Mouse (Mus musculus) CH12.LX (cell line): Measurements from ENCODE around the gene Lztr1. TPM values are rescaled to one million over a fixed set of nuclear protein-coding genes. Genes with fewer than 3 reads are reported as not detected.
"Not testable (repeated sequence)": the region's sequence is repeated elsewhere in the genome, so short reads cannot be mapped to it uniquely, and the experiment has no call there.

ENCODE experiments used
- DNase-seq: peaks from one replicate; pipeline ENCODE4 v3.0.0-alpha.2; 2013; ENCODE audit errors: extremely low read depth
- H3K27ac ChIP-seq: 2 replicates; pipeline ENCODE4 v1.5.1; 2012; ENCODE audit warnings: low read depth, mild to moderate bottlenecking, control low read depth, moderate library complexity; ENCODE audit not compliant: insufficient read depth
- H3K27me3 ChIP-seq: replicated peaks from 2 replicates; pipeline ENCODE3; 2012; ENCODE audit warnings: inconsistent platforms
- H3K36me3 ChIP-seq, 2 experiments: replicated peaks in 1 of 2; 2 replicates each; pipeline versions ENCODE3 to v1.6.1; 2012; ENCODE audit warnings: inconsistent platforms in 1 of 2, low read length in 1 of 2, mild to moderate bottlenecking in 1 of 2, mixed read lengths in 1 of 2, moderate library complexity in 1 of 2; ENCODE audit not compliant: control insufficient read depth in 1 of 2, insufficient read depth in 1 of 2
- H3K4me1 ChIP-seq, 2 experiments: 2 replicates each; pipeline ENCODE4 v1.6.1; 2012; ENCODE audit warnings: inconsistent platforms in 1 of 2, moderate library complexity in 1 of 2; ENCODE audit not compliant: insufficient read depth in 2 of 2, control insufficient read depth in 1 of 2
- H3K4me2 ChIP-seq: 2 replicates; pipeline ENCODE4 v1.6.1; 2012; ENCODE audit warnings: low read depth, mild to moderate bottlenecking, control low read depth; ENCODE audit not compliant: poor library complexity, insufficient read depth, severe bottlenecking
- H3K4me3 ChIP-seq, 3 experiments: fragments of 150-350 bp in 1 of 3; sonication (generic) in 1 of 3; replicated peaks in 1 of 3; 2 replicates each; pipeline versions ENCODE3 to v1.5.1; 2011 to 2012; ENCODE audit warnings: low read depth in 2 of 3, low read length in 2 of 3, mild to moderate bottlenecking in 2 of 3, moderate library complexity in 2 of 3, control low read depth in 1 of 3, improper control_type of control experiment in 1 of 3, inconsistent platforms in 1 of 3, mixed read lengths in 1 of 3; ENCODE audit not compliant: poor library complexity in 1 of 3
- H3K79me2 ChIP-seq: replicated peaks from 2 replicates; pipeline ENCODE4 v1.6.1; 2012; ENCODE audit warnings: mild to moderate bottlenecking, moderate library complexity; ENCODE audit not compliant: control insufficient read depth, poor library complexity, insufficient read depth, severe bottlenecking; ENCODE audit errors: extremely low read depth
- H3K9ac ChIP-seq: 2 replicates; pipeline ENCODE4 v1.6.1; 2012; ENCODE audit warnings: low read depth, mild to moderate bottlenecking, control low read depth, moderate library complexity; ENCODE audit not compliant: insufficient read depth
- H3K9me3 ChIP-seq: replicated peaks from 2 replicates; pipeline ENCODE3; 2012; ENCODE audit warnings: low read length, inconsistent platforms, mixed read lengths
- BHLHE40 ChIP-seq: IDR thresholded peaks from 2 replicates; pipeline ENCODE4 v1.6.1; 2011; ENCODE audit warnings: mild to moderate bottlenecking, low read depth, low read length, improper control_type of control experiment
- CHD1 ChIP-seq: IDR thresholded peaks from 2 replicates; pipeline ENCODE4 v1.6.1; 2012; ENCODE audit warnings: low read depth, low read length, improper control_type of control experiment, inconsistent platforms
- CTCF ChIP-seq, 2 experiments: IDR thresholded peaks in 1 of 2; conservative IDR thresholded peaks in 1 of 2; 2 replicates each; pipeline ENCODE4 v1.5.1; 2011 to 2012; ENCODE audit warnings: low read depth in 2 of 2, low read length in 2 of 2, improper control_type of control experiment in 1 of 2, inconsistent platforms in 1 of 2, mild to moderate bottlenecking in 1 of 2, moderate library complexity in 1 of 2
- ELF1 ChIP-seq: IDR thresholded peaks from 2 replicates; pipeline ENCODE4 v1.6.1; 2014; ENCODE audit warnings: low read depth, mild to moderate bottlenecking, inconsistent platforms, low read length, improper control_type of control experiment
- ETS1 ChIP-seq: conservative IDR thresholded peaks from 2 replicates; pipeline ENCODE4 v1.6.1; 2012; ENCODE audit warnings: low read depth, mild to moderate bottlenecking, inconsistent platforms, low read length, improper control_type of control experiment, moderate library complexity
- GABPA ChIP-seq: IDR thresholded peaks from 2 replicates; pipeline ENCODE4 v1.6.1; 2012; ENCODE audit warnings: low read depth, low read length, improper control_type of control experiment, inconsistent platforms; ENCODE audit not compliant: insufficient replicate concordance
- IRF4 ChIP-seq: IDR thresholded peaks from 2 replicates; pipeline ENCODE4 v1.6.1; 2014; ENCODE audit warnings: low read depth, mild to moderate bottlenecking, inconsistent platforms, low read length, improper control_type of control experiment
- JUN ChIP-seq: IDR thresholded peaks from 2 replicates; pipeline ENCODE4 v1.6.1; 2011; ENCODE audit warnings: low read depth, mild to moderate bottlenecking, low read length, improper control_type of control experiment, moderate library complexity; ENCODE audit not compliant: insufficient read depth
- JUND ChIP-seq: conservative IDR thresholded peaks from 2 replicates; pipeline ENCODE4 v1.6.1; 2011; ENCODE audit warnings: low read depth, low read length, improper control_type of control experiment
- MAX ChIP-seq: IDR thresholded peaks from 2 replicates; pipeline ENCODE4 v1.6.1; 2011; ENCODE audit warnings: low read length, improper control_type of control experiment
- MXI1 ChIP-seq: IDR thresholded peaks from 2 replicates; pipeline ENCODE4 v1.6.1; 2011; ENCODE audit warnings: mild to moderate bottlenecking, low read depth, low read length, improper control_type of control experiment
- NELFE ChIP-seq: IDR thresholded peaks from 2 replicates; pipeline ENCODE4 v1.6.1; 2011; ENCODE audit warnings: low read depth, low read length, improper control_type of control experiment
- PAX5 ChIP-seq: IDR thresholded peaks from 2 replicates; pipeline ENCODE4 v1.6.1; 2012; ENCODE audit warnings: low read length, inconsistent platforms, mixed read lengths
- POLR2A ChIP-seq: IDR thresholded peaks from 2 replicates; pipeline ENCODE4 v1.6.1; 2011; ENCODE audit warnings: low read depth, mild to moderate bottlenecking, improper control_type of control experiment, low read length
- RAD21 ChIP-seq: IDR thresholded peaks from 2 replicates; pipeline ENCODE4 v1.6.1; 2011; ENCODE audit warnings: low read depth, mild to moderate bottlenecking, low read length, improper control_type of control experiment, moderate library complexity
- SIN3A ChIP-seq: IDR thresholded peaks from 2 replicates; pipeline ENCODE4 v1.6.1; 2012; ENCODE audit warnings: low read length, improper control_type of control experiment, inconsistent platforms
- TBP ChIP-seq: conservative IDR thresholded peaks from 2 replicates; pipeline ENCODE4 v1.6.1; 2011; ENCODE audit warnings: low read depth, low read length, improper control_type of control experiment
- TCF12 ChIP-seq: IDR thresholded peaks from 2 replicates; pipeline ENCODE4 v1.6.1; 2014; ENCODE audit warnings: low read depth, mild to moderate bottlenecking, inconsistent platforms, low read length, improper control_type of control experiment
- USF1 ChIP-seq: IDR thresholded peaks from 2 replicates; pipeline ENCODE4 v1.6.1; 2014; ENCODE audit warnings: low read depth, mild to moderate bottlenecking, inconsistent platforms, low read length, improper control_type of control experiment
- USF2 ChIP-seq: conservative IDR thresholded peaks from 2 replicates; pipeline ENCODE4 v1.6.1; 2011; ENCODE audit warnings: low read depth, low read length, improper control_type of control experiment
- ZC3H11A ChIP-seq: IDR thresholded peaks from 2 replicates; pipeline ENCODE4 v1.6.1; 2012; ENCODE audit warnings: low read depth, mild to moderate bottlenecking, inconsistent platforms, low read length, improper control_type of control experiment
- ZKSCAN1 ChIP-seq: IDR thresholded peaks from 2 replicates; pipeline ENCODE4 v1.6.1; 2012; ENCODE audit warnings: low read depth, inconsistent platforms, low read length, improper control_type of control experiment, borderline replicate concordance
- ZMIZ1 ChIP-seq: IDR thresholded peaks from 2 replicates; pipeline ENCODE4 v1.6.1; 2012; ENCODE audit warnings: low read depth, mild to moderate bottlenecking, inconsistent platforms, low read length, improper control_type of control experiment
- ZNF384 ChIP-seq: IDR thresholded peaks from 2 replicates; pipeline ENCODE4 v1.6.1; 2012; ENCODE audit warnings: low read depth, low read length, improper control_type of control experiment, inconsistent platforms
- dilution Hi-C: fragments of 300-500 bp; cut with MboI; formaldehyde crosslinking; loops from 2 replicates; pipeline ENCODE4 v1.14.3; 2020; ENCODE audit warnings: low sequenced_read_pairs; ENCODE audit not compliant: extremely low pct_unique_long_range_greater_than_20kb, extremely low pct_ligation_motif_present
- in situ Hi-C: fragments of 300-500 bp; cut with MboI; formaldehyde crosslinking; loops from 3 replicates; pipeline ENCODE4 v1.14.3; 2019; ENCODE audit warnings: low sequenced_read_pairs, low pct_ligation_motif_present, low pct_unique_long_range_greater_than_20kb, mixed read lengths
- polyA plus RNA-seq: library from polyadenylated mRNA; unstranded; fragments of >175 nt; gene quantifications from 2 replicates; pipeline ENCODE4 v1.2.1, GENCODE M21; 2012; ENCODE audit warnings: low read depth; ENCODE audit not compliant: insufficient read length
- total RNA-seq, 2 experiments: library from RNA; depleted of rRNA; stranded (reverse); fragments of 300-350 nt in 1 of 2; fragments of >200 nt in 1 of 2; gene quantifications; 2 replicates each; pipeline ENCODE4 v1.2.3; 2012 to 2014

Gene Lztr1
- total and polyA plus RNA-seq, 3 experiments = 110 to 138 (median 111) TPM

DNA sequence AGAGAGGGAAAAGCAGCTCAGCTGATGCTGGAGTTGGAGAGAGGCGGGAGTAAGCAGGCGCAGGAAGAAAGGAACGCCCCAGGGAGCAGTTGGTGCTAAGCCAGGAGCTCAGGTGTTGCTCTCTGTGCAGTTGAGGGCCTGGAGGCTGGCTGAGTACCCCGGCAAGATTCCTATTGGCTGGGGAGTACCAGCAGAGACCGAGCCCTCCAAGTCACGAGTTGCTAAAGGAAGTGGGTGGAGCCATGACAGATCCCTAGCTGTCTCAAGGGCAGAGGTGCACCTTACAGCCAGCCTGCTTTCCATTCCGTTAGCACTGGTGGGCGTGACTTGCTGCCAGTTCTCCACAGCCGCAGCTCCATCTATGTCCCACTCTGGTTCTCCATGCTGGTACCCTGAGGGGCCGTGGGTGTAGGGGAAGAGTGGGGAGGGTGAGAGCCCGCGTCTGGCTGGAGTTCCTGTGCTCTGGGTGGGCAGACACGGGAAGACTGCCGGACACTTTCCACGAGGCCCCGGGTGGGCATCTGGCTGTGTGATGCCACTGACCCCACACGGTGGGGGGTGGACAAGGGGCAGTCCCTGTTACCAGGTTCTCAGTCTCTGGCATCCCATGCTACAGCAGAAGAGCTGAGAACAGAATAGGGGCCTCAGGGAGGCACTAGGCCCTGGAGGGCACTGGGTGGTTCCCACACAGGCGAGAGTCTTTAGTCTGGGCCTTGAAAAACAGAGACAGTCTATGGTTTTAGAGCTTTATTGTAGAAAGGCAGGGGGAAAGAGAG lies 45.6 kb downstream of the Lztr1 start:
- dilution Hi-C loops = no loop called here

DNA sequence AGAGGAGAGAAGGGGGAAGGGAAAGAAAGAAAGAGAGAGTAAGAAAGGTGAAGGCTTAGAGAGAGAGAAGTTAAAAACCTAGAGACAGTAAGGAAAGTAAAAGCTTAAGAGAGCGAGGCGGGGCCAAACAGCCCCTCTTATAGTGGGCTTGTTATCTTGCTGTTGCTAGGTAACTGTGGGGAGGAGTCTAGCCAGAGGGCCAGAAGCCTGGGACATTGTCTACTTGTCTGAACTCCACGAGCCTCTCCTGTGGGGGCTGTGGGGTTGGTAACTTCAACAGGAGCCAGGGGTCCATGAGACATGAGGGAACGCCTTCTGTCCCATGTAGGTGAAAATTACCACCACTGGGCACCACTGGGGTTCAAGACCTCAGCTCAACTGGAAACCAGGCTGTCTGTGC lies 46.2 kb downstream of the Lztr1 start:
- peaks cover 19% of the 10 kb centered on the region for H3K27me3 ChIP-seq
- peak overlapping the region in 1 of 3 experiments; percentile 54 for H3K4me3 ChIP-seq
- H3K27ac ChIP-seq, H3K9ac ChIP-seq, H3K36me3 ChIP-seq, H3K79me2 ChIP-seq, H3K9me3 ChIP-seq, dilution Hi-C loops: not testable (repeated sequence)
- peak overlapping the region; percentile 57 for H3K4me2 ChIP-seq
- peaks cover 22 to 38% of the 10 kb centered on the region in 2 experiments for H3K4me1 ChIP-seq
- 0 out of 2 replicates have a peak, but pooled peaks have one; percentile 1 for TF ChIP-seq SIN3A
- in situ Hi-C loops = loop anchor here (5.0 to 10.0 kb wide), 3 partner anchors 33 to 180 kb away; partner anchors contain the start of genes Med15 and Smpd4
- DNase-seq = peak; percentile 51

More for the DNA sequence above, 45.6 kb downstream of the Lztr1 start:
- no peaks in the 10 kb centered on the region for H3K9me3 ChIP-seq
- peak overlapping the region; percentile 54 to 57 (median 57) for H3K4me3 ChIP-seq
- peaks cover 22 to 38% of the 10 kb centered on the region in 2 experiments for H3K4me1 ChIP-seq
- peaks cover 13% of the 10 kb centered on the region for H3K27me3 ChIP-seq
- peak; percentile 99 for DNase-seq
- TF ChIP-seq ZNF384 (no peak), JUND (no peak), MAX (0 out of 2 replicates have a peak, but pooled peaks have one; percentile 16), ELF1 (no peak; the same call in 1 of the 2 replicates), ZMIZ1 (no peak), IRF4 (no peak), TBP (no peak), CHD1 (no peak), SIN3A (0 out of 2 replicates have a peak, but pooled peaks have one; percentile 38), USF2 (0 out of 2 replicates have a peak, but pooled peaks have one; percentile 42), PAX5 (no peak), USF1 (peak; percentile 68), JUN (no peak), CTCF (conservative IDR thresholded peaks at IDR 0.05 in 1 of 2, IDR thresholded peaks at IDR 0.05 in 1 of 2; ENCODE audit: low read depth in 2 of 2, low read length in 2 of 2) (no peak), ZKSCAN1 (no peak), MXI1 (no peak), RAD21 (no peak), NELFE (no peak), POLR2A (peak; percentile 61), ETS1 (no peak), ZC3H11A (no peak), TCF12 (no peak), BHLHE40 (peak; percentile 84), GABPA (no peak)
- H3K9ac ChIP-seq = peak overlapping the region; percentile 14; the same call in 1 of the 2 replicates
- in situ Hi-C loops = loop anchor here (5.0 to 10.0 kb wide), 2 partner anchors 33 to 181 kb away; partner anchors contain the start of gene Med15
- H3K79me2 ChIP-seq = no peaks in the 10 kb centered on the region
- H3K27ac ChIP-seq = no peak overlapping the region
- no peaks in the 10 kb centered on the region for H3K36me3 ChIP-seq
- H3K4me2 ChIP-seq = peak overlapping the region; percentile 57
